Mouse (Mus musculus) ES-Bruce4 (cell line): Measurements from ENCODE around the gene B4galnt1. TPM values are rescaled to one million over a fixed set of nuclear protein-coding genes. Genes with fewer than 3 reads are reported as not detected.

Source experiments
- H3K27ac ChIP-seq: 2 replicates; pipeline ENCODE4 v1.5.1; 2012; ENCODE audit warnings: low read length, inconsistent platforms; ENCODE audit not compliant: insufficient read depth
- H3K27me3 ChIP-seq: 2 replicates; pipeline ENCODE4 v1.6.1; 2012; ENCODE audit warnings: mild to moderate bottlenecking, low read length, inconsistent platforms; ENCODE audit not compliant: control insufficient read depth, poor library complexity, insufficient read depth, severe bottlenecking
- H3K36me3 ChIP-seq: 2 replicates; pipeline ENCODE4 v1.6.1; 2012; ENCODE audit warnings: inconsistent platforms, mild to moderate bottlenecking, low read length, moderate library complexity; ENCODE audit not compliant: control insufficient read depth, poor library complexity, insufficient read depth, severe bottlenecking
- H3K4me1 ChIP-seq: one replicate; pipeline ENCODE4 v1.8.1; 2011; ENCODE audit warnings: low read length; ENCODE audit not compliant: control insufficient read depth, insufficient read depth
- H3K4me3 ChIP-seq: 2 replicates; pipeline ENCODE4 v1.5.1; 2011; ENCODE audit warnings: low read depth, mild to moderate bottlenecking, low read length
- H3K9ac ChIP-seq: 2 replicates; pipeline ENCODE4 v1.6.1; 2012; ENCODE audit warnings: low read depth, mild to moderate bottlenecking, inconsistent platforms; ENCODE audit not compliant: poor library complexity, severe bottlenecking
- H3K9me3 ChIP-seq: replicated peaks from 2 replicates; pipeline ENCODE4 v1.6.1; 2012; ENCODE audit warnings: mild to moderate bottlenecking, low read length, inconsistent platforms; ENCODE audit not compliant: control insufficient read depth, poor library complexity, insufficient read depth, severe bottlenecking
- CTCF ChIP-seq: IDR thresholded peaks from one replicate; pipeline ENCODE4 v1.8.1; 2011; ENCODE audit warnings: low read depth, low read length
- EP300 ChIP-seq: IDR thresholded peaks from 2 replicates; pipeline ENCODE4 v1.6.1; 2011; ENCODE audit warnings: low read depth, low read length; ENCODE audit not compliant: insufficient read depth
- POLR2A ChIP-seq: IDR thresholded peaks from one replicate; pipeline ENCODE4 v1.8.1; 2011; ENCODE audit warnings: low read length; ENCODE audit not compliant: insufficient read depth
- polyA plus RNA-seq: library from polyadenylated mRNA; stranded (reverse); fragments of >200 nt; gene quantifications from 2 replicates; pipeline ENCODE4 v1.2.4, GENCODE M21; 2011; ENCODE audit warnings: low read depth; ENCODE audit not compliant: missing spikeins, insufficient read depth, insufficient read length

The B4galnt1 gene
- polyA plus RNA-seq = 7.7 and 9.5 TPM in 2 replicates

- Histone ChIP-seq H3K9me3 (no peaks in the 10 kb centered on the region), H3K36me3 (no peaks in the 10 kb centered on the region), H3K27me3 (no peaks in the 10 kb centered on the region), H3K9ac (peak within 1 kb of the TSS; percentile 79), H3K4me3 (peak within 1 kb of the TSS; percentile 67), H3K4me1 (peaks cover 8% of the 10 kb centered on the region), H3K27ac (no peak within 1 kb of the TSS)
- no peak for TF ChIP-seq POLR2A
- peak; percentile 86 for TF ChIP-seq CTCF
- no peak for TF ChIP-seq EP300
Measured at GRCm38 (mm10) chr10:127164631-127165353, at the start of gene B4galnt1. Gene B4galnt1 (plus strand): TSS chr10:127165225.

GRCm38 (mm10) chr10:127118470-127118869 is 46.6 kb upstream of the B4galnt1 start:
- H3K9ac ChIP-seq = no peak overlapping the region
- no peaks in the 10 kb centered on the region for H3K4me1 ChIP-seq
- no peaks in the 10 kb centered on the region for H3K9me3 ChIP-seq
- H3K4me3 ChIP-seq = no peak overlapping the region
- peaks cover 4% of the 10 kb centered on the region for H3K36me3 ChIP-seq
- TF ChIP-seq CTCF (no peak), POLR2A (no peak), EP300 (no peak)
- no peak overlapping the region for H3K27ac ChIP-seq
- no peaks in the 10 kb centered on the region for H3K27me3 ChIP-seq

GRCm38 (mm10) chr10:127119229-127119628 is 45.8 kb upstream of the B4galnt1 start:
- TF ChIP-seq POLR2A (no peak), EP300 (no peak), CTCF (no peak)
- peaks cover 4% of the 10 kb centered on the region for H3K36me3 ChIP-seq

GRCm38 (mm10) chr10:127120301-127121065 is 44.5 kb upstream of the B4galnt1 start:
- Histone ChIP-seq H3K36me3 (peaks cover 4% of the 10 kb centered on the region), H3K9ac (peak overlapping the region; percentile 40), H3K27me3 (no peaks in the 10 kb centered on the region), H3K9me3 (no peaks in the 10 kb centered on the region), H3K4me1 (no peaks in the 10 kb centered on the region), H3K27ac (no peak overlapping the region), H3K4me3 (peak overlapping the region; percentile 95)
- TF ChIP-seq CTCF (no peak), POLR2A (no peak), EP300 (no peak)

More at GRCm38 (mm10) chr10:127119229-127119628, 45.8 kb upstream of the B4galnt1 start:
- no peaks in the 10 kb centered on the region for H3K9me3 ChIP-seq
- H3K4me3 ChIP-seq = no peak overlapping the region
- H3K4me1 ChIP-seq = no peaks in the 10 kb centered on the region
- H3K27ac ChIP-seq = no peak overlapping the region
- H3K9ac ChIP-seq = no peak overlapping the region
- H3K27me3 ChIP-seq = no peaks in the 10 kb centered on the region

- TF ChIP-seq EP300 = no peak
- no peak for TF ChIP-seq POLR2A
- TF ChIP-seq CTCF = no peak
- peak within 1 kb of the TSS; percentile 40 for H3K9ac ChIP-seq
- peaks cover 4% of the 10 kb centered on the region for H3K36me3 ChIP-seq
- H3K27ac ChIP-seq = no peak within 1 kb of the TSS
- H3K4me3 ChIP-seq = peak within 1 kb of the TSS; percentile 95
- no peaks in the 10 kb centered on the region for H3K4me1 ChIP-seq
- H3K27me3 ChIP-seq = no peaks in the 10 kb centered on the region
- no peaks in the 10 kb centered on the region for H3K9me3 ChIP-seq
Measured at GRCm38 (mm10) chr10:127121066-127121477, 44.0 kb upstream of the B4galnt1 start, which contains the start of gene Os9. Gene Os9 (minus strand): TSS chr10:127121131.
